Mouse (Mus musculus) frontal cortex, adult (tissue): ENCODE measurements at regions not wholly inside any gene's neighbourhood (a gene's known extent, or its start where the extent isn't known, plus 50 kb on each side); places are given as distances from the start of the nearest gene placed in this dataset.

Experiments used
- ATAC-seq: cut with Nextera tagmentation; 2 replicates; pipeline ENCODE4 v1.9.2; 2017; ENCODE audit warnings: mild to moderate bottlenecking, moderate library complexity, mixed read lengths; ENCODE audit not compliant: low TSS enrichment

GRCm38 (mm10) chr1:177616335-177617239 is 113.0 kb upstream of the 1700016C15Rik start:
- no peak for ATAC-seq

GRCm38 (mm10) chr1:177620501-177621099 is 109.0 kb upstream of the 1700016C15Rik start:
- ATAC-seq: no peak

- no peak for ATAC-seq
Measured at GRCm38 (mm10) chr1:177621854-177622590, 107.6 kb upstream of the 1700016C15Rik start.

- ATAC-seq: no peak
Measured at GRCm38 (mm10) chr1:177623304-177623726, 106.3 kb upstream of the 1700016C15Rik start.

- no peak for ATAC-seq
Measured at GRCm38 (mm10) chr1:177623735-177624134, 105.9 kb upstream of the 1700016C15Rik start.

GRCm38 (mm10) chr1:177627814-177628213 is 101.8 kb upstream of the 1700016C15Rik start:
- ATAC-seq: no peak

GRCm38 (mm10) chr1:177633966-177634602 is 95.5 kb upstream of the 1700016C15Rik start:
- no peak for ATAC-seq

- no peak for ATAC-seq
Measured at GRCm38 (mm10) chr1:177637061-177637460, 92.6 kb upstream of the 1700016C15Rik start.

GRCm38 (mm10) chr1:177638381-177638780 is 91.2 kb upstream of the 1700016C15Rik start:
- no peak for ATAC-seq

- peak; percentile 88 for ATAC-seq
Measured at GRCm38 (mm10) chr1:177639931-177640846, 89.4 kb upstream of the 1700016C15Rik start.

GRCm38 (mm10) chr1:177642712-177643467 is 86.7 kb upstream of the 1700016C15Rik start:
- no peak for ATAC-seq

GRCm38 (mm10) chr1:177643662-177644061 is 86.0 kb upstream of the 1700016C15Rik start:
- no peak for ATAC-seq

- ATAC-seq: no peak
Measured at GRCm38 (mm10) chr1:177644214-177644613, 85.4 kb upstream of the 1700016C15Rik start.

- ATAC-seq: no peak
Measured at GRCm38 (mm10) chr1:177645327-177645726, 84.3 kb upstream of the 1700016C15Rik start.

- ATAC-seq: no peak
Measured at GRCm38 (mm10) chr1:177645897-177646535, 83.6 kb upstream of the 1700016C15Rik start.

- ATAC-seq: peak; percentile 81
Measured at GRCm38 (mm10) chr1:177647876-177648275, 81.7 kb upstream of the 1700016C15Rik start.

GRCm38 (mm10) chr1:177648974-177649373 is 80.6 kb upstream of the 1700016C15Rik start:
- ATAC-seq: no peak

- ATAC-seq: no peak
Measured at GRCm38 (mm10) chr1:177651219-177651618, 78.4 kb upstream of the 1700016C15Rik start.

GRCm38 (mm10) chr1:177663163-177663562 is 66.5 kb upstream of the 1700016C15Rik start:
- ATAC-seq: no peak
